Mouse (Mus musculus): ENCODE data around the gene Rai14.

DNA sequence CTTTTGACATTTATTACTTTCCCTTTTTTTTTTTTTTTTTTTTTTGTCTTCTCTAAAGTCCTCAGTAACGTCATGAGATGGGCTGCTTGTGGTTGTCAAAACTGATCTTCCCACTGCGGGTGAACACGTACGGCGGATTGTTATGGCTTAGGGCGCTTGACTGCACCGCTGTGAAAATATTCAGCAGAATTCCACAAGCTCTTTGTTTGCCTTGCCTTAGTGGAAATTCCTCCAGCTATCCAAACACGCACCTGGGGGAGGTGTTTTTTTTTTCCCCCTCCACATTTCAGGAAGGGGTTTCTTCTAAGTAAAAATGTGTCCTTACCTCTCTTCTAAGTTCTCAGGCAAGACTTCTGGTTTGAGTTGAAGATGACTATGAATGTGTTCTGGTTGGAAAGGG lies 6.2 kb upstream of the Rai14 start:
- TF ChIP-seq CTCF (IDR thresholded peaks at IDR 0.05; ENCODE audit: borderline replicate concordance, insufficient read depth, low read depth, low read length) (no peak), POLR2A (IDR thresholded peaks at IDR 0.05; ENCODE audit: borderline replicate concordance, insufficient read depth, low read length) (no peak)

All from cerebellum, adult 2 months (tissue).